Mouse (Mus musculus) ES-E14 (cell line): Measurements from ENCODE around the gene Cops9.

Experiments
- CHD2 ChIP-seq: IDR thresholded peaks from 2 replicates; pipeline ENCODE4 v1.6.1; 2014; ENCODE audit warnings: mild to moderate bottlenecking, low read depth, low read length, inconsistent platforms
- HCFC1 ChIP-seq: IDR thresholded peaks from 2 replicates; pipeline ENCODE4 v1.6.1; 2012; ENCODE audit warnings: low read length, inconsistent platforms, borderline replicate concordance; ENCODE audit not compliant: insufficient read depth
- MAFK ChIP-seq: IDR thresholded peaks from 2 replicates; pipeline ENCODE4 v1.6.1; 2014; ENCODE audit warnings: mild to moderate bottlenecking, low read depth, low read length, inconsistent platforms; ENCODE audit not compliant: insufficient read depth
- ZC3H11A ChIP-seq: IDR thresholded peaks from 2 replicates; pipeline ENCODE4 v1.6.1; 2012; ENCODE audit warnings: low read depth, mild to moderate bottlenecking, inconsistent platforms, low read length, borderline replicate concordance
- ZNF384 ChIP-seq: IDR thresholded peaks from 2 replicates; pipeline ENCODE4 v1.6.1; 2012; ENCODE audit warnings: low read depth, low read length, inconsistent platforms

- TF ChIP-seq HCFC1 = no peak
- TF ChIP-seq MAFK = no peak
- no peak for TF ChIP-seq ZC3H11A
- TF ChIP-seq CHD2 = no peak
- TF ChIP-seq ZNF384 = no peak
These were observed 9.7 kb upstream of the Cops9 start for GRCm38 (mm10) chr1:92651467-92651866.
